Mouse (Mus musculus): Measurements from ENCODE around the gene Tent5b. TPM values are rescaled to one million over a fixed set of nuclear protein-coding genes. Genes with fewer than 3 reads are reported as not detected.
A peak's percentile ranks its signal among the peaks of the same experiment; 100 is the strongest.

The Tent5b gene
- total RNA-seq, 1 experiment from 2014 or later = not detected

DNA sequence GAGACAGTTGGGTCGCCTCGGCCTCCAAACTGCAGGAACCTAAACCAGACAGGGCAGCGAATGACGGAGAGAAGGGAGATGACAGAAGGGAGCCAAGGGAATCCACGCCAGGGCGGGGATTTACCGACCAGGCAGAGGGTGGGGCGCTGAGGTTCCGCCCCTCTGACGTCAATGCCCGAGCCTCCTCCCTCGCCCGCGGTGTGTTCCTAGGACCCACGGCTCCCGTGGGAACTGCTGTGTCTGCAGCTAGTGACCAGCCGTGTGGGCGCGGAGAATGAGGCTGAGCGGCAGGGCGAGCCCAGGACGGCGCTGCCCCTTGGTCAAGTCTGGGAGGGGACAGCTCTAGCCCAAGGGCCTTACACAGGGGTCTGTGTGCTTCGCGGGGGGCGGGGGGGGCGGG, 11.9 kb upstream of the Tent5b start:
- peak; percentile 78 for ATAC-seq (replicated peaks; ENCODE audit: low read depth, poor library complexity, severe bottlenecking)

DNA sequence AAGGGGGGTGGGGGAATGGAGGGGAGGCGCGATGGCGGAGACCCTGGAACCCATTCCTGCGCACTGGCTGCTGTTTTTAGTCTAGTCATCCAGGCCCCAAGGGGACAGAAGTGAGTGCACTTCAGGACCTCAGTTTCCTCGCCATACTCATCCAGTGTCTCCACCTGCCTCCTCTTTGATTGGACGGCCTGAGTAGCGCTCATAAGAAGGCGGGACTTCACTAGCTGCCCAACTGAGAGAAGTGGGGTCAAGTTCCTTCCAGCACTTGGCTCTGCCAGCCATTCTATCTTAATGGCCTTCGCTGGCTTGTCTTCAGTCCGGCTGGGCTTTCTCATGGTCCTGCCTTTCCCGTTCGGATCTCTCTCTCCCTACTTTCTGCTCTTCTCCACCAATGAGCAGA, 10.8 kb upstream of the Tent5b start:
- ATAC-seq (replicated peaks; ENCODE audit: low read depth, poor library complexity, severe bottlenecking) = peak; percentile 27; the same call in 1 of the 2 replicates

DNA sequence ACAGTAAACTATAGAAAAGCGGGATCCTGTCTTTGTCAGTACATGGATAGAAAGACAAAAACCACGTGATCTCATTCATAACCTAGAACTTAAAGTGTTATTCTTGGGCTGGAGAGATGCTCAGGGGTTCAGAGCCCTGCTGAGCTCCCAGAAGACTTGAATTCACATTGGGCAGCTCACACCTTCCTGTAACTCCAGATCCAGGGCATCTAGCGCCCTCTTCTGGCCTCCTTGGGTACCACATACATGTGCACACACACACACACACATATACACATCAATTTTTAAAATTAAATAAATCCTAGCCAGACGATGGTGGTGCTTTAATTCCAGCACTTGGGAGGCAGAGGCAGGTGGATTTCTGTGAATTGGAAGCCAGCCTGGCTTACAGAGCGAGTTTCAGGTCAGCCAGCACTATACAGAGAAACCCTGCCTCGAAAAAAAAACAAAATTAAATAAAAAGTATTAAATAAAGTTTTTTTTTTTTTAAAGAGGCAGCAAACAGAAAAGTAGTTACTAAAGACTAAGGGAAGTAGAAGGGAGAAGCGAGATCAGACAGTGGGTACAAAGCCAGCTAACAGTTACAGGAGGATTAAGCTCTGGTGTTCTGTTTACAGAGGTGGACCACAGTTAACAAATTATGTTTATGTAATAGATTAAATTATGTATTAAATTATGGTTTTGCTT, 8.7 kb upstream of the Tent5b start:
- no peak for ATAC-seq (replicated peaks; ENCODE audit: low read depth, poor library complexity, severe bottlenecking)

DNA sequence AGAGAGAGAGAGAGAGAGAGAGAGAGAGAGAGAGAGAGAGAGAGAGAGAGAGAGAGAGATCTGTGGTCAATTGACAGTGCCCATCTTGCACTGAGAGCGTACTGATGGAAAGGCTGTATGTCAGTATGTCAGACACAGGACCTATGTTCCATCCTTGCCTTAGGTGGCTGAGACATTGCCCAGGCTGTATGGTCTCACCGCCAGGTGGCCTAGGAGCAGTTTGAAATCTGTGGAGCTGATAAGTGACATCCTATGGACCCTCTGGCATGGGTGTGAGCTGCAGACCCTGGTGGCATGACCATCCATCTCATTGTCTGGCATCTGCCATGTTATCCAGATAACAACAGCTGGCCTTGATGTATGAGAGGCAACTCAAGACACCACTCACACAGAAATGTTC, 6.1 kb upstream of the Tent5b start:
- no peak for ATAC-seq (replicated peaks; ENCODE audit: low read depth, poor library complexity, severe bottlenecking)

DNA sequence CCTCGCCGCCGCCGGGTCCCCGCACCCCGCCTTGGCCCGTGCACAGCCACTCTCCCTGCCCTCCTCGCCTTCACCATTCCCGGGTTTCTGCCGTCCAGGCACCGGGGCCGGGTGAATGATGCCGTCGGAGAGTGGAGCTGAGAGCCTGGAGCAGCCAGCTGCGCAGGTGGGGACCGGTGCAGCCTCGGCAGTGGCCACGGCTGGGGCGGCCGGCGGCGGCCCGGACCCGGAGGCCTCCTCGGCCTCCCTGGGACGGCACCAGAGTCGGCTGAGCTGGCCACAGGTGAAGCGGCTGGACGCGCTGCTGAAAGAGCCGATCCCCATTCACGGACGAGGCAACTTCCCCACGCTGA, 229 bp downstream of the Tent5b start:
- ATAC-seq (replicated peaks; ENCODE audit: low read depth, poor library complexity, severe bottlenecking) = no peak

DNA sequence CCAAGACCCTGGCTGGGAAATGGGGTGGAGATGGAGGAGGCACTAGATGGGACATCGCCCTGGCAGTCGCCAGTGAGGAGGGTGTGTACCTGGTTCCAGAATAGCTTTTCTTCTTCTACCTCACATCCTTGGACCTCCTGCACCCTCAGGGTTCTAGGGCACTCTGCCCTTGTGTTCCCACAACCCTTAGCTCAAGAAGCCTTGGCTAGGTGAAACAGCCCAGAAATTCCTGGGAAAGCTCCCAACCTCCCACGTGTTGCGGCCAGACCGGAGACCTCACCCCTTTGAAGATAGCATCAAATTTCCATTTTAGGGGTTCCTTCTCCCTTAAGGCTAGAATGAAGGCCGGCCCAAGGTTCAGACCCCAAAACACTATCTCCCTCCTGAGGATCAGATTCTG, 822 bp downstream of the Tent5b start:
- ATAC-seq (replicated peaks; ENCODE audit: low read depth, poor library complexity, severe bottlenecking) = no peak

DNA sequence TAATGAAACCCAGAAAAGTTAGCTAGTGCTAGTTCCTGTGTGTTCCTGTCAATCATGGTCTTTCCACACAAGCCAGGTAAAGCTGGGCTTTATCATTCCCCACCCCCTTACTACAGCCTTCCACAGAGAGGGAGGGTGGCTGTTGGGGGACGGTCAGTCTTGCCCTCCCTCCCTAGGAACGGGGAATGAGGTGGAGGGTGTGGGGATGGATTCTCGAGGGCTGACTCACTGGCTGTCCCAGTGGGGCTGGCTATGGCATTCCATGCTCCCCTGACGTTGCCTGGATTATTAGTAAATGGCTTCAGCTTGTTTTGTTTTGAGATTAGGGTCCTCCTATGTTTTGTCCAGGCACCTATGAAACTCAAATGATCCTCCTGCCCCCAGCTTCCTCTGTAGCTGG, 1.6 kb downstream of the Tent5b start:
- ATAC-seq (replicated peaks; ENCODE audit: low read depth, poor library complexity, severe bottlenecking) = no peak

DNA sequence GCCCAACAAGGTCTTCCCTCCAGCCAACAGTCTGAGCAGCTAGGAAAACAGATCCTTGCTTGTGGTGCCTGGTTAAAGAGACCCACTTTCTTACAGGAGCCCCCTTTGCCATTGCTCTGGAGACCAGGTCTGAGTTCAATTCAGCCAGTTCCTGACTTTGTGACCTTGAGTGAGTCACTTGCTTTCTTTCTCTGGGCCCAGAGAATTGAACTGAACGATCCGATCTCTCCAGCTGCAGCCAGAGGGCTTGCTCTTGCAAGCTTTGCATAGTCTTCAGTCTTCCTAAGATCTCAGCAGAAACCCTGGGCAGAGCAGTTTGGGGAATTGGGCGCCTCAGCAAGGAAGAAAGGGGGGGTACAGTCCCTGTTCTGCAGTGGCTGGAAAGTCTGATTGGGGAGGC, 2.5 kb downstream of the Tent5b start:
- ATAC-seq (replicated peaks; ENCODE audit: low read depth, poor library complexity, severe bottlenecking) = no peak

DNA sequence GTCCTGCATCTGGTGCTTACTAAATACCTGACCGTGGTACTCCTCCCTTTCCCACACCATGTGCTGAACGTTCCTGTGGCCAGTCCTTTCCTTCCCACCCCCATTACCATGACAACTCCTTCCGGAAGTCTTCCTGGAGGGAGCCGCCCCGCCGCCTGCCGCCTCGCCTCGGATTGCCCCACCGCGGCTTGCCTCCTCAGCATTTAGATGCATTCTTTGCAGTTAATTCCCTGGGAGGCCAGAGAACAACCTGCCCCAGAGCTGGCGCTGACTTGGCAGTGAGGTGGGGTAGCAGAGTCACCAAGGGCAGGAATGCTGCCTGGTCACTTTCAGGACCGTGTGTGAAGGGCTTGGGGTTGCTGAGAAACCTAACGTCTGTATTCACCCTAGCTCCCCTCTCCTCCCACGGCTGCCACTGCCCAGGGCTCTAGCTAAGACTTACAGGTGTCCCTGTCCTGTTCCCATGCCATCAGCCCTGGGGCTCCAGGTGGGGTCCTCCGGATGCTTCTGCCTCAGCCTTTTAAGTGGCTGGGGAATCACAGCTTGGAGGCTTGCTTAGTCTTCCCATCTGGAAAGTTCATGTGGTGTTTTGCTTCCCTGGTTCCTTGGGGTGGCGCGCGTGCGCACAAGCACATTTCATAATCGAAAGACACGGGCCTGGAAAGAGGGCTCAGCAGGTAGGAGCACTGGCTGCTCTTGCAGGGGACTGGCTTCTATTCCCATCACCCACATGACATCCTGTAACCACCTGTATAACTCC, 4.5 kb downstream of the Tent5b start:
- ATAC-seq (replicated peaks; ENCODE audit: low read depth, poor library complexity, severe bottlenecking) = no peak

DNA sequence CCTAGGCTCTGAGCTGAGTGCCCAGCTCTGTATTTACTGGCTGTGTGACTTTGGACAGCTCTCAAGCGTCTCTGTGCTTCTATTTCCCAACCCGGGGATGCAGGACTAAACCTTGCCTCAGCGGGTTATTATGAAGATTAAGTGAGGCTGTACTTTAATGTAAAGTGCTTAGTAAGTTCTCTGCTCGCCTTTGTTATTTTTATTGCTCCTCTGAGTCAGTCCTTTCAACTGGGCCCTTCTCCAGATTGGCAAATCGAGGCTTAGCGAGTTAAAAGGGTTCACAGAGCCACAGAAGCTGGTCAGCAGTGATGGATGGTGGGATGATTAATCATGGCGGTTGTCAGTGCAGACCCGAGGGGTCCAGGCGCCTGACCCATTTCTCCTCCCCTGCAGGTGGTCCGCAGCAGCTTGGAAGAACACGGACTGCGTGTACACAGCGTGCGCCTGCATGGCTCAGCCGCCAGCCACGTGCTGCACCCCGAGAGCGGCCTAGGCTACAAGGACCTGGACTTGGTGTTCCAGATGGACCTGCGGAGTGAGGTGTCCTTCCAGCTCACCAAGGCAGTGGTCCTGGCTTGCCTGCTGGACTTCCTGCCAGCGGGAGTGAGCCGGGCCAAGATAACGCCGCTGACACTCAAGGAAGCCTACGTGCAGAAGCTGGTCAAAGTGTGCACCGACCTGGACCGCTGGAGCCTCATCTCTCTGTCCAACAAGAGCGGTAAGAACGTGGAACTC, 5.9 kb downstream of the Tent5b start:
- ATAC-seq (replicated peaks; ENCODE audit: low read depth, poor library complexity, severe bottlenecking) = no peak

DNA sequence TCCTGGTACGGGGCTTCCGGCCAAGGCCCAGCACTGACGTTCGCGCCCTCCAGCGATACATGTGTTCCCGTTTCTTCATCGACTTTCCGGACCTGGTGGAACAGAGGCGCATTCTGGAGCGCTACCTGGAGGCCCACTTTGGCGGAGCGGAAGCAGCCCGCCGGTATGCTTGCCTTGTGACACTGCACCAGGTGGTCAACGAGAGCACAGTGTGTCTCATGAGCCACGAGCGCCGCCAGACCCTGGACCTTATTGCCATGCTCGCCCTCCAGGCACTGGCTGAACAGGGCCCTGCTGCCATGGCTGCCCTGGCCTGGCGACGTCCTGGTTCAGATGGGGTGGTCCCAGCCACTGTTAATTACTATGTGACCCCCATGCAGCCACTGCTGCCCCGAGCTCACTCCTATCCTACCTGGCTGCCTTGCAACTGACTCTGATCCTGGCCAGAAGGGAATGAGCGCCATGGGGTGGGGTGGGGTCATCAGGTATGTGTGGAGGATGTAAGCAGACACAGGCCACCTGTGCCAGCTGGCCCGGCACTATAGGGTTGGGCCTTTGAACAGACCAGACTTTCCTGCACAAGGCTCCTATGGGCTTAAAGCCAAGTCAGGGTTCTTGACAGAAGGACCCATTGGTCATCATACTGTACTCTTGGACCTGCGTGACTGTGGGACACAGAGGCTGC, 6.9 kb downstream of the Tent5b start:
- no peak for ATAC-seq (replicated peaks; ENCODE audit: low read depth, poor library complexity, severe bottlenecking)

DNA sequence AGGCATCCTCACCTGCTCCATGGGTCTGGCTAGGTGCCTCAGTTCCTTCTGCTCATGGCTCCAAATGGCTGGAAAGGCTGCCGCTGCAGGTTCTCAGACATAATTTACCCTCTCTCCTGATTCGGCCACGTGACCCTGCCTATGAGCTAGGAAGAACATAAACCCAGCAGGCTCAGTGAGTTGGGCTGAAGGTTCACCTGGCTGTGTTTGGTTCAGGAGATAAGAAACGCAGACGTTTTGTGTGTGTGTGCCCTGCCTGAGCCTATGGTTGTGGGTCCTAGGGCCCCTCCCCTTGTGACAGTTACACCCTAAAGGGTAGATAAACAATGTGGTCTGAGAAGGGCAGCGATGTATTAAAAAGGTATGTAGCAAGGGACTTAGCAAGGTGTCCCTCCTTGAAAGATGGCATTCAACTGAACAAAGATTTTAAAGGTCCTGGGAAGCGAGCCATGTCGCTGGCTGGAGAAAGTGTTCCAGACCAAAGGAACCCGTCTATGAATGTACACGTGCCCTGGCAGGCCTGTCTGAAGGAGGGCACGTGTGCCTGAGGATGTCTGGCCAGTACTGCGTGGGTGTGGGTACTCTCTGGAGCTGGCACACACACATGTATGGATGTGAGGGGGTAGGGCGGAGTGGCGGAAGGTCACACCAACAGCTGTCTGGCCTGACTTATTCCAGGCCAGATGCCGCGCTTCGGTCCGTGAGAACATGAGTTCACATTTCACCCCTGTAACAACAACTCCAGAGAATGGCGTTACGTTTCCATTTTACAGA, 8.9 kb downstream of the Tent5b start:
- no peak for ATAC-seq (replicated peaks; ENCODE audit: low read depth, poor library complexity, severe bottlenecking)

DNA sequence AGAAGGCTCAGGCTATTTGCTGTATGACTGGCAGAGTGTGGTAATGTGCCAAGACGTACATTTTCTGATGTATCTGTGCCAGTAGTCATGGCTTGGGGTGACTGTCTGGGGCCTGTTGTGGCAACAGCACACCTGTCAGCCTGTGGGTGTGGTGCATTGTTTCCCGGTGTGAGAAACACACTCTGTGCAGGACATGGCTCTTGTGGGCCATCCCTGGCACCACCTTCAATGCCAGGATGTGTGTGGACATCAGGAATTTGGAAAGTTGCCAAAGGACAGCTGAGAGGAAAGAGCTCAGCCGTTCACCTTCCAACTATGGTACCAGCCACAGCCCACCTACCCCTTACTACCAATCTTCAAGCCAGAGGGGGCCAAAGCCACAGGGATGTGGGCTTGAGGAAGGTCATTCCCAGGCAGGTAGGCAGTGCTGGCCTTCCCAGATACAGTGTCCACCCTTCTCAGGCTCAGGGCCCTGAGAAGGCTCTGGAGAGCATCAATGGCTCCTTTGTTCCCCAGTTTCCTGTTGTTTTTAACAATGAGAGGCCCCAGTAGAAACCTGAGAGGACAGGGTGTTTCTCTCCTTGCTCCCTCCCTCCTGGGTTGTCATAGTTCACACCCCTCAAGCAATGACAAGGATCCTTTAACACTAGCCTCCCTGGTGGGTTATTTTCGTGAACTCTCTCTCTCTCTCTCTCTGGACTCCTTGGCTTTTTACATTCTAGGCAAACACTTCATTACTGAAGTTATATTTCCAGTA, 9.7 kb downstream of the Tent5b start:
- ATAC-seq (replicated peaks; ENCODE audit: low read depth, poor library complexity, severe bottlenecking) = no peak

DNA sequence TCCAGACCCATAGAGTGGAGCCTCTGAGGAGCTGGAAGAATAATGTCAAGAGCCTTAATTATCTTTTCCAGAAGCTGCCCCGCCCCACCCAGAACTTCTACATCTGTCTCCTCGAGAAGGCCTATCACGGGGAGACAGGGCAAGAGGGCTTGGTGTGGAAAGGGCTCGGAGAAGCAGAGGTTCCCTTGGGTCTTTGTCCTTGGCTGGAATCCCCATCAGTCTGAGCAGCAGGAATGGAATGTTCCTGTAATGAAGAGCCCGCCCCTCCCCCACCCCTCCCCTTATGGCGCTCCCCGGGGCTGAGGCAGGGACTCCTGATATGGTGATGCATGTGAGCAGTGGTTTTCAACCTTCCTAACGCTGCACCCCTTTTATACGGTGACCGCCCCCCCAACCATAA, 11.9 kb downstream of the Tent5b start:
- no peak for ATAC-seq (replicated peaks; ENCODE audit: low read depth, poor library complexity, severe bottlenecking)

DNA sequence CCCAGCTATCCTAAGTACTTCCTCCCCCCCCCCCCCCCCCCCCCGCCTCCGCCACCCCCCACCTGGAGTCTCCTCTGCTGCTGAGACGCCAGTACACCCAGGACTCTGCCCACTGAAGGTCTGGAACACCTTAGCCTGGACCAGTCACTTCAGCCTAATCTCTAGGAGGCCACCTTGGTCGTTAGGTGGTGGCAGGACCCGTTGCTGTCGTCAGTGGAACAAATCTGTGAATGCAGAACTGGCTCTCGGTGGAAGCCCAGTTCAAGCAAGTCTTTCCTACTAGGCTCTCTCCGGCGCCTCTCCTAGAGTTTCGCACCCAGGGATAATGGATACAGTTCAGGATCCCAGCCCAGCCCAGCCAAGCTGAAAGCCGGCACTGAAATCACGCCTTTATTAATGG, 14.0 kb downstream of the Tent5b start:
- no peak for ATAC-seq (replicated peaks; ENCODE audit: low read depth, poor library complexity, severe bottlenecking)

DNA sequence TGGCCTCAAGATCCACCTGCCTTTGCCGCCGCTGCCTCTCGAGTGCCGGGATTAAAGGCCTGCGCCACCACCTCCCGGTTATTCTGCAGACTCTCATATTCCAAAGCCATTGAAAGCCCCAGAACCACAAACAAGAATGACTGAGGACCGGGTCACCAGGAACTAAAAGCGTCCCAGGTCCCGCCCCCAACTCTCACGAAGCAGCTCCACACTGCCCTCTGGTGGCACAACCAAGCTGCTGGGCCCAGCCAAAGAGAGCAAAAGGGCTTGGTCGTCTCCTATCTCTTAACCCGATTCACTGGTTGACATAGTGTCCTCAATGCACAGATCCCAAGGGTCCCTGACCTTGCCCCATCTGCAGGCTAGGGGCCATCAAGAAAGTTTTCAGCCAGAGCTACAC, 14.5 kb downstream of the Tent5b start:
- peak; percentile 85 for ATAC-seq (replicated peaks; ENCODE audit: low read depth, poor library complexity, severe bottlenecking)

DNA sequence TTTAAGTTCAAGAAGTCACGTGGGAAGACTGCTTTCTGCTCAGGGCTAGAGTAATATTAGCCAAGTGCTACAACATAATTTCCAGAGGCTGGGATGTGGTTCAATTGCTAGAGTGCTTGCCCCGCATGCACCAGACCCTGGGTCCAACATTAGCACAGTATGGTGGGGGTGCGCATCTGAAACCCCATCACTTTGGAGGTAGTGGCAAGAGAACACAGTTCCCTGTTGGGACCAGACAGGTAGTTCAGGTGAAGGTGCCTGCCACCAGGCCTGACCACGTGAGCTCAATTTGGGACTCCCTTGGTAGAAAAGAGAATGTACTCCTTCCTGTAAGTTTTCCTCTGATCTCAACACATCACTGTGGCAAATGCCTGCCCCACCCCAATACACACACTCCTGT, 14.9 kb downstream of the Tent5b start:
- ATAC-seq (replicated peaks; ENCODE audit: low read depth, poor library complexity, severe bottlenecking) = no peak

DNA sequence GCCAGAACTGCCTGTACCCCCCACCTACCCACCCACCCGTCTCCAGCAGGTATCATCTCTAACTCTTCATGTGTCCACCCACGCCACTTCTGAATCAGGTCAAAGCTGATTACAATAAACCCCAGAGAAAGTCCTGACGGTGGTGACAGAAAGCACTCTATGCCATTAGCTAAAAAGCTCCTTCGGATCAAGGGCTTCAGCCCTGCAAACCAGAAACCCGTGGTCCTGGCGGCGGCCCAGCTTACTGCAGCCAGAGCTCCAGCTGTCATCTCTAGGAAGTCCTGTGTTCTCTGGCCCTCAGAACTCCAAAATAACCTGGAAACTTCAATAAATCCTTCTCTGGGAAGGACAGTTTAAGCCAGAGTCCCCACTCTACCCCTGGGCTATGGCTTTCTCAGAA, 15.8 kb downstream of the Tent5b start:
- no peak for ATAC-seq (replicated peaks; ENCODE audit: low read depth, poor library complexity, severe bottlenecking)

DNA sequence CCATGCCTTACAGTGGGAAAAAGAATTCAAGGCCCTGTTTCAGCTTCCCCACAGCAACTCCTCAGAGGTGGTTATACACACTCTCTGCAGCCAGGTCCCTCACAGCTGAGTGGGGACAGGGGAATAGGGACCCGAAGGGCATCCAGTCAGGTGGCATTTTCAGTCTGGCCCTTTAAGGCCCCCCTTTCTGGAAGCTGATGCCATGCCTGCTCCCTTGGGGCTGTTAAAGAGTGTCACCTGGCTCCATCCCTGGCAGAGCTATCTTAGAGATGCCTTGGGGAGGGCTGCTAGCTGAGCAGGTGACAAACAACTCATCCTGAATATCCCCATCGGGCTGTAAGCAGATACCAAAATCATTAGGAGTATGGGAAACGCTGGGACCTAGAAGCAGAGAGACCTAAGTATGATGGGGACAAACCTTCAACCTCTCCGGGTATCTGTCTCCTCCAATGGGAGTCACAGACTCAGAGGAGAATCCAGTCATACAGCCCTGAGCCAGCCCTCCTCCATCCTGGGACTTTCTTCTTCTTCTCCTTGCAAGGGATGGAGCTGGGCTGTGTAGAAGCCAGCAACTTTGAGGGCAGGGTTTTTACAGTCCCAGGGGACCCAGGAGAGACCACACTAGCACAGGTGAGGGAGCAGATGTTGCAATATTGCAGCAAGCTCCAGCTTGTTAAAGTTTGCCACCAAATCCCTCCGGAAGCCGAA, 17.0 kb downstream of the Tent5b start:
- no peak for ATAC-seq (replicated peaks; ENCODE audit: low read depth, poor library complexity, severe bottlenecking)
